Mouse (Mus musculus): Measurements from ENCODE around the gene Xpo6.

GRCm38 (mm10) chr7:126127673-126128072 lies 72.6 kb downstream of the Xpo6 start:
- TF ChIP-seq CTCF (IDR thresholded peaks at IDR 0.05; ENCODE audit: low read depth, low read length) (no peak), POLR2A (IDR thresholded peaks at IDR 0.05; ENCODE audit: extremely low read depth, insufficient read depth, low read length) (no peak)
